Mouse (Mus musculus) testis, postnatal 10 days (tissue): ENCODE measurements around the gene Pcsk6.

Experiments used
- DNase-seq: peaks from one replicate; pipeline ENCODE4 v3.0.0; 2021; ENCODE audit warnings: low spot score

Gene Pcsk6

DNA sequence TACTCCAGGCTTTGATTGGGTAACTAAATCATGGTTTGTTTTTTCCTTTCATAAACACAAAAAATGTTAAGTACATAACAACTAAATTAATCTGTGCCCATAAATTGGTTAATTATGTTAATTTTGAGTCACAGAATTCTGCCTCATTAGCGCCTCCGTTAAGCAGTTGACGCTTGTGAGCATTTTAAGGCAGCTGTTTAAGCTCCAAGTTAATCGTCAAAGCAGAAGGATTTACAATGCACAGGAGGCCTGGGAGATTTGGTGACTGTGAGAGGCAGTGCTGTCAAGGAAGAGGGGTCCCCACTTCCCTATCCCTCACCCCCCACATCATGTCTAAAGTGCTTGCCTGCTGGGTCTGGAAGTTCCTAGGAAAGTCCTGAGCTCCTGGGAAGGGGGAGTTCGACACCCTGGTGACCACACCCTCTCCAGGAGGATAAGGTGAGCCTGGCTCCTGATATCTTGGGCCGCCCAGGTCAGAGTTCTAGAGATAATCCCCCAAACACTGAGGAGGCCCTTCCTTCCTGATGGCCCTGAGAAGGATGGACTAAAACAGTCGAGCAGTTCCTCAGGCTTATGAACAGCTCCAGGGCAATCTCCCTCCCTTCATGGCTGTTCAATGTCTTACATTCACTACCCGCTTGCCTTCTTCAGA lies 83.9 kb downstream of the Pcsk6 start:
- DNase-seq = no peak

DNA sequence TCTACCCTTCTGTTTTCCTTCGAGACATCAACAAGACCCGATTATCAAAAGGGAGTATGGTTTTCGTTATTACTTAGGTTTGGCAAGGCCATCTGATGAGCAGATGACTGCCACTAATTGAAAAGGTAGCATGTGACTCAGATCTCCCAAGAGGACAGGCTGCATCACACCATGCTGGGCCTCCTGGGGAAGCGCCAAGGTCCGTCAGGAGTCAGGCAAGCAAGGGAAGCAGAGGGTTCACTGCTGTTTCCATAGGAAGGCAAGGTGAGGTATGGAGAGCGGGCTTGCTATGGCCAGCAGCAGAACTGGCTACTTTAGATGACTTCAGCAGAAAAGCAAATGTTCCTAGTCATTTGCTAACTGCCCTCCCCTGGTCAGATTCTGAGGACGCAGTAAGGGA lies 84.9 kb downstream of the Pcsk6 start:
- DNase-seq = no peak

DNA sequence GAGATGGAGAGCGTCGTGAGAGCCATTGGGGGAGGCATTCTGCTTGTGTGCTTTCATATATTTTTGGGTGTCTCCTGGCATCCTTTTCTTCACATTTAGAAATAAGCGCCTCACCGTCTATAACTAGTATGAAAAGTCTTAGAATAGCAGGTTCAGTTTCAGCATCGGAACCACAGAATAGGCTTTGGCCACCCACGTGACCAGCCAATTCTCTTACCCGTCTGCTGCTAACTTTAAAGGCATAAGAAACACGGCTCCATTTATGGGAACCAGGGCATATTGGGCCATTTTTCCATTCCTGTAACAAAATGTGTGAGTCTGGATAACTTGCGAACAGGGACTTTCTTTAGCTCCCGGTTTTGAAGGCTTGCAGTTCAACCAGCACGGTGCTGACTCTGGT lies 87.4 kb downstream of the Pcsk6 start:
- DNase-seq = no peak

DNA sequence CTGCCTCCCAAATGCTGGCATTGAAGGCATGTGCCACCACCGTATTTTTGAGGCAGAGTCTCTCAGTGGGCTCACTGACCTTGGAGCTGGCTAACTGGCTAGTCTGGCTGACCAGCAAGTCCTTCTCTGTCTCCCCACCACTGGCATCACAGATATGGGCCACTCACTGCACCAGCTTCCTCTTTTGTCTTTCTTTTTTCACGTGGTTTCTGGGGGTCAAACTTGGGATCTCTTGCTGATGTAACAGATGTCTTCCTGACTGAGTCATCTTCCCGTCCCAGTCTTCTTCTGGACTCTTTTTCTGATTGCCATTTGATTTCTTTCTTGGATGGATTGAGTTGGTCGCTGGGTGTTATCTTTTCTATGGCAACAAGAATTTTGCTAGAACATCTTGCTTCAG lies 93.0 kb downstream of the Pcsk6 start:
- no peak for DNase-seq

DNA sequence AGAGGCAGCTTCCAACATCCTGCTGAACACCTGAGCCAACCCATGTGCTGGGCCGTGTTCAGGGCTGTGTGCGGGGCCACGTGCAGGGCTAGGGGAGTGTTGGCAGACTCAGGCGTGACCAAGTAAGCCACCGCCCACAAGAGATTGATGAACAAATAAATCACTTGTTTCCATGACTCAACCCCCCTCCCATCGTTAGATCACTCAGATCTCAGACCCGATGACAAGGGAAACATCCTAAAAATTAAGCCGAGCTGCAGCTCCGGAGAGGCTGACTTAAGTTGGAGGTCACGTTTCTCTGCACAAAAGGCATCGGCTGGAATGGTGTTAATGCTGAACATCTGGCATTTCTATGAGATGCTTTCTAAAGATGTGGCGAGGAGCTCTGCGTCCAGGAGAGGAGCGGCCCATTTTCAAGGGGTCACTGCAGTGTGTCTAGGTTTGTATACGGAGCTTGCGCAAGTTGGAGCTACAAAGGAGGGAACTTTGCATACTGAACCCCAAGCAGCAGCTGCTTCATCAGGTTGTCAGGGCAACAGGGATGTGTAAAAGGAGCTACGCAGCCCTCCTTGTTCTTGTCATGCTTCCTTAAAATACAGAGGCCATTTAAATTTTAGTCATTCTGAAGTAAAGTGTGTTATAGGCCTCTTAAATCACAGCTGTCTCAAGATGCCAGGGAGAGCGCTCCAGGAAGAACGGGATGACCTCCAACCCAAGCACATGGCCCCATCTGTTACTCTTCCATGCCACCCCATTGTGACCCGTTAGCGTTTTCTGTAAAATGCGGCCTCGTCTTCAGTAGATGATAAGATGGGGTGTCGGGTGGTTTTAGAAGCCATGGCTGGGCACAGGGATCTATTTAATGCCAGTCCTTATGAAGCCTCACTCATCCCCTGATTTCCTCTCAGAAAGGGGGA lies 94.0 kb downstream of the Pcsk6 start:
- no peak for DNase-seq

DNA sequence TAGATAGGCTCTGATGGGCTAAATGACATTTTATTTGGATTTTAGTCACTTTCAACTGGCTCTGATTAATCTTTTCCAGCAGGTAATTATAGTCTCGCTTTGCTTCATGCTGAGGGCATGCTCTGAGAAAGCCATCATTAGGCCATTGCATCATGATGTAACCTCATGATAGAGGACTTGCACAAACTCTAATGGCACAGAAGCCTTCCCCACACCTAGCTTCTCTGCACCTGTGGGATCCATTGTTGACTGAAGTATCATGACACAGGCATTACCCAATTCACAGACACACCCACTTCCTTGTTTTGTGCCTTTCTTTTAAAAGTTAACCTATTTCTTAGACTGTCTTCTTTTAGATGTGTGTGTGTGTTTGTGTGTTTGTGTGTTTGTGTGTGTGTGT lies 95.7 kb downstream of the Pcsk6 start:
- no peak for DNase-seq

DNA sequence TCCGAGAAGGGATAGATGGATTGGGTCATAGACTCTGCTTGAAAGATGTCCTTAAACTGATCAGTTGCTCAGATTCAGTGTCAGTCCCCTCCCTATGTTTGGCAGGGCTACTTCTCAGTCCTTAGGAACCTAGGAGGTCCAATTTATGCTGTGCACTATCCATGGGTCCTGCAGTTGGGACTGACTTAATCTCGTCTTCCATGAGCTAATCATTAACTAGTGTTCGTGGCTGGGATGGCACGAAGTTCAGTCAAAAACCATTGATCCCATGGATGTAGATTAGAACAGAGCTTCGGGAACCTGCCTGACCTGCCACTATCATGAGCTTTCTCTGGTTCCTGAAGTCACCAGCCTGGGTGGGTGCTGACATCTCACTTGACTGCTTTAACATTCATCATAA lies 96.6 kb downstream of the Pcsk6 start:
- DNase-seq = no peak

DNA sequence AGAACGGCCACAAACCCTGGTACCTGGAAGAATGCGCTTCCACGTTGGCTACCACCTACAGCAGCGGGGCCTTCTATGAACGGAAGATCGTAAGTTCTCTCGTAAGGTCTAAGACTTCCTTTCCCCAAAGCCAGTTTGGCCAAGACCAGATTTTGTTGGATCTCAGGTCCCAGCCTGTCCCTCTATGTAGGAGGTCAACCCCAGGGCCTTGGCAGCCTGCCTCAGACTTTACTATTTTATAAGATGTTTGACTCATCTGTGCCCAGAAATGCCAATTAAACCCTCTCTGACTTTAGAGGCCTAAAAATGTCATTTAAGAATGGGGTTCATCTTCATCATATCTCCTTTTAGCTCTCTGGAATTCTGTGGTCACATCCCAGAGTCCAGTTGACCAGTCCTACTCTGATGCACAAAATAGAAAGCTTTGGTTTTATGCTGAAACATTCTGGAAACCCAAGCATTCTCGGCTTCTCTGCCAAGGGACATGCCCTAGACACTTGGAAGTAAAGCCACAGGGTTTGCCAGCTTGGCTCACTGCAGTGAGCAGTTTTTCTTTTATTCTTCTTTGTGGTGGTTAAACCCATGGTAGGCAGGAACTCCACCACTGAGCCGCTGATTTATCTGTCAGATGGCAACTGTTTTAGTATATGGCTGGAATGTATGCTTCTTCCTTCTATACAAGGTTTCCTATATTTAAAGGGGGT lies 97.8 kb downstream of the Pcsk6 start:
- DNase-seq = no peak

DNA sequence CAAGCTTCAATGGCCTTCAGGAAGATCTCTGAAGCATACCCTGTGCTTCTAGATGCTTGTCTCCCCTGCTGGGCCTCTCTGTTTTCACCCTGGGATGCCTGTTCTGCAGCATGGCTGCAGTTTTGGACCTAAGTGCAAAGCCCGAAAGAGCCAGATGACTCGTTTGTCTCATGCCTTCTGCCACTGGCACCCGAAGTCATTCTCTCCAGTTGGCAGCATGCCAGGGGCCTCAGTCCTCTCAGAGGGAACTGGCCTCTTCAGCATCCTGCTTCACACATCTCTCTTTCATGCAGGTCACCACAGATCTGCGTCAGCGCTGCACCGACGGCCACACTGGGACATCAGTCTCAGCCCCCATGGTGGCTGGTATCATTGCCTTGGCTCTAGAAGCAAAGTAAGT lies 101.1 kb downstream of the Pcsk6 start:
- DNase-seq = no peak

DNA sequence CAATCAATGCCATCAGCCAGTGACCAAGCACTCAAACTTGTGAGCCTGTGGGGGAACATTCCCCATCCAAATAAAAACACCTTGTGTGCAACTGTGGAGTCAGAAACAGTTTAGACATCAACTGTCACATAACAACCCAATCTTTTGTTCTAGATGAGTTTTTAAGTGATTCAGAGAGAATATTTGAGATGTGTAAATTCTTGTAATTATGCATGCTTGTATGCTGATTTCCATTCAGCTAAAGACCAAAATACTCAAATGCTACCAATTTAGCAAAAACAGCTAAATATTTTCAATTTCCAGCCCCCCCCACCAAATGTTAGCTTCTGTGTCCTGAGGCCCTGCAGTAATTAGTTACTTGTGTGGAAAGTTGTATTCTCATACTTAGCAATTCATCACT lies 102.9 kb downstream of the Pcsk6 start:
- no peak for DNase-seq

DNA sequence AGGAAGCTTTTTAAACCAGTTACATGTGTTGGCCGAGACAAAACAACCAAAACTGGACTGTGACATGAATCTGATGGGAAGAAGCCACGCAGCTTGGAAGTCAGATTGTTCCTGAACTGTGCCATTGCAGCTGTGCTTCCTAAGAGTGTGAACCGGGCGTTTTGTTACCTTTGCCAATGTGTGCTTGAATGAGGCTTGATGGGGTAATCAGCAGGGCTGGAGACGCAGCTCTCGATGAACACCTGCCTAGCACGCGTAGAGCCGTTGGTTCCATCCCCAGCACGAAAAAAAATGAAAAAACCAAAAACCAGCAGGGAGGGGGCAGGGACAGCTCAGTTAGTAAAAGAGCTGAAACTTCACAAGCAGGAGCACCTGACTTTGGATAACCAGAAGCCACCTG lies 109.8 kb downstream of the Pcsk6 start:
- no peak for DNase-seq

DNA sequence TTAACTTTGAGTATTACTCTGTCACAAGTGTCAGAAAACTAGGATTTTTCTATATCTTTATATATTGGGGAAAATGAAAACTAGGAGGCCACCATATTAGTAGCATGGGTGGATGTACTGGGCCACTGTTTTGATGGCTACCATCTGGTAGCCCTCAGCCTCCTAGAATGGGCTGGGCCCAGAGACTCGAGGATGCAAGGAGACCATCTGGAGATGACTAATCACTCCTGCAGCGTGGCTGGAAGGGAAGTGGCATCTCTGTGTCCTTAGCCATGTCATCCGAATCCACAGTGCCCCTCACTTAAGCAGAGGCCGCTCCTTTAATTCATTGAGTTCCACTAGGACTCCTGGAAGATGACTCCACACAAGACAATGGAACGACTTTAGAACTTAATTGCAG lies 115.8 kb downstream of the Pcsk6 start:
- DNase-seq = no peak

DNA sequence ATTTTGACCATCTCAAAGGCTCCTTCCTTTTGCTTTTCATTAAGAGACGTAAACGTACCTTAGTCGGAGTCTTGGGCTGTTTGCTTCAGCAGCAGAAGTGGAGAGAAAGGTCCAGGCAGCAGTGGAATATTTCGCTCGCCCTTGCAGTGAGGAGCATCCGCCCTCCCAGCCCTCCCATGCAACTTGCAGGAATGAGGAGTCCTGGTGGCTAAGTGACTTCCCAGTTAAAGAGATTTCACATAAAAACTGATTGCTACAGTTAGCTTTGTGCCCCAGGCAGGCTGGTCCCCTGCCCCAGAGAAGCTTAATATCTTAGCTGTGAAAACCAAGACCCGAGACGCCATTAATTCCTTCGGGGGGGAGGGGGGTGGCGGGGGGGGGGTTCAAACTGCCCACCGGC lies 116.4 kb downstream of the Pcsk6 start:
- no peak for DNase-seq

DNA sequence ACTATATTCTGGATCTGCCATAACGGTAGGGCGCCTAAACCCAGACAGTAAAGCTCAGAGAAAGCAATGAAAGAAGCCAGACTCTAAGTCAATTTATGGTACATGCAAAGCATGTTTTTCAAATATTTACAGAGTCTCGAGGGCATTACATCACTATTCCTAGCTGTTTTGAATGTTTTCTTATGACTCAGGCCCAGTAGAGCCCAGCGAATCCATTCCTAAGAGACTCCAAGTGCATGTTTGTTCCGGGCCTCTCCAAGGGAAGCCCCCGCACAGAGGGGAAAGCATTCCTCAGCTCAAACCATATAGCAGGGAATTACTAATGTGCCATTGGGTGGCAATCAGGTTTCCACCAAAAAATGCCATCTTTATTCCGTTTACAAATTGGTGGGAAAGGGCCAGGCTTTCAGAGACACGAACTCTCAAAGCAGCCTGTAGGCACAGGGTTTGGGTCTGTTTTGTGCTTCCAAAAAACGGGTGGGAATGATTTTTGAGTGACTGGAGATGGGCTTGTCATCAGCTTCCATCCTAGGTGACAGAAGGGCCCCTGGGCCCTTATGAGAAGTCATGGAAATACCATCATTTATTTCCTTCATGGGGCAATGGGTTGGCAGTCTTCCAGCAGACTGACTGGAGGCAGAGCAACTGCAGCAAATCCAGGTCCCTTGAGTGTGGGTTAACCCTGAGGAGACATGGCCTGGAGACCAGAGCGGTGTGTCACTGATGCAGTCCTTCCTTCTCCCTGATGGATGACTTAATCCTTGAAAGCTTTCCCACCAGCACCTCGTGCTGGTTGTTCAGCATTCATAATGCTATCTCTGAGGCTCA lies 117.7 kb downstream of the Pcsk6 start:
- DNase-seq = no peak

DNA sequence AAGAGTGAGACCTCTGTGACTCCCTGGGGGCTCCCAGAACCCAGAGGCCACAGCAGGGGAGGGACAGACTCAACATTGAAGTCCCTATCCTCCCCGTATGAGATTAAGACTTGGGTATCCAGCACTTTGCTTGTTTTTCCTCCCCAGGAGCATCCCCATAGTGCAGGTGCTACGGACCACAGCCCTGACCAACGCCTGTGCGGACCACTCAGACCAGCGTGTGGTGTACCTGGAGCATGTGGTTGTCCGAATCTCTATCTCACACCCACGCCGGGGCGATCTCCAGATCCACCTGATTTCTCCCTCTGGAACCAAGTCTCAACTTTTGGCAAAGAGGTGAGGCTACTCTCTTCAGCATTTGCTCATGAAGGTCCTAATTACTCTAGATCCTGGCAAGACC lies 118.5 kb downstream of the Pcsk6 start:
- DNase-seq = no peak

DNA sequence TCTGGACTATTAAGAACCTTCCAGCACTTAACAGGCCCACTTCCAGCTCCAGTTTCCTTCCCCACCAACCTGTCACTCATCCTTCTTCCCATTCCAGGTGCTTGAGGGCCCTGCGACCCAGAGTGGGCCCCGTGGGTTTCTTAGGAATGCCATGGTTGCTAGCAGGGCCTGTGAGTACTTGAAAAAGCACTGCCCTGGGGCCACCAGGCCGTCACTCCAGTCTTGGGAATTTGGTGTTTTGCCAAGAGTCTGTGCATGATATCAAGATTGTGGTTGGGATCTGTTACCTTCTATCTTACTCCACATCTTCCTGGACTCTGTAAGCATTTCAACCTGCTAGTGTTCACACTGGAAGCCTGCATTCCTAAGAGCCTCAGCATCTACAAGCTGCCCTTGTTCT lies 120.5 kb downstream of the Pcsk6 start:
- DNase-seq = no peak

DNA sequence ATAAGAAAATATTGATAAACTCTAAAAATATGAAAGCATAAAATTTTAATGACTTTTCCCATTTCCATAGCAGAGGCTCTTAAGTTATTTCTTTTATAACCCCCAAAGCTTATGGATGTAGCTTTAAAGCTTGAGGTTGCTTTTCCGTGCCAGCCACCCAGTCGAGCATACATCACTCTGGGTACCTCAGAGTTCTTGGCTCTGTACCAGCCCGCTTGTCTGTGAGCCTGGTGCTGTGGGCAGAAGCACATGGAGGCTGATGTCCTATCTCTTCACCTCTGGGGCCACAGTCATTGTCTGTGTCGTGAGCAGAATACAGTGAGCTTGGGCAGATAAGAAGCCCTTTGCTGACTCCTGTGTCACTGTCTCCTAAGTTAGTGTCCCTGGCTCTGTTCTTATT lies 126.7 kb downstream of the Pcsk6 start:
- no peak for DNase-seq

DNA sequence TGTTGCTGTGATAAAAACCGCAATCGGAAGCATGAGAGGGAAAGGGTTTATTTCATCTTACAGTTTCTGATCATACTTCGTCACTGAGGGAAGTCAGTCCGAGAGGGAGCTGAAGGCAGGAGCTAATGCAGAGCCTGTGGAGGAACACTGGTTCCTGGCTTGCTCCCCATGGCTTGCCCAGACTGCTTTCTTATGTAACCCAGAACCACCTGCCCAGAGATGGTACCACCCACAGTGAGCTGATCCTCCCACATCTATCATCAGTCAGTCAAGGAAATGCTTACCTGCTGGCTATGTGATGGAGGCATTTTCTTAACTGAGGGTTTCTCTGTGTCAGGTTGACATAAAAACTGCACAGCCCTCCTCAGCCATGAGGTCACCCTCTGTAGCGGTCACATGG lies 127.2 kb downstream of the Pcsk6 start:
- DNase-seq = no peak

DNA sequence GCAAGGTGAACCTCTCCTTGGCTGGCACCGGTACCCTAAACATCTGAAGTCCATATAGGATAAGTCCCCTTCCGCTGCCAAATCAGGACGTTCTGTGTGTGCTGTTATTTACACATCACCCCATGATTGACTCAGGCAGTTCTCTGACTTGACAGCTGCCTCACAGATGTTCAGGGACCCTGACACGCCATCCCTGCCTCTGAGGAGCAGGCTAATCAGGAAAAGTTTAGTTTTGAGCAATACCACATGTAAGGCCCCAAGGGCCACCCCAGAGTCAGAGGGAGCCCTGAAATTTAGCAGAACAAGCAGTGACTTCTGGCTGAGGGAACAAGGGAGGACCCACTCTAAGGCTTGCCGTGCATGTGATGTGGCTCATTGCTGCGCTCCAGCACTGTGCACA lies 130.8 kb downstream of the Pcsk6 start:
- no peak for DNase-seq

DNA sequence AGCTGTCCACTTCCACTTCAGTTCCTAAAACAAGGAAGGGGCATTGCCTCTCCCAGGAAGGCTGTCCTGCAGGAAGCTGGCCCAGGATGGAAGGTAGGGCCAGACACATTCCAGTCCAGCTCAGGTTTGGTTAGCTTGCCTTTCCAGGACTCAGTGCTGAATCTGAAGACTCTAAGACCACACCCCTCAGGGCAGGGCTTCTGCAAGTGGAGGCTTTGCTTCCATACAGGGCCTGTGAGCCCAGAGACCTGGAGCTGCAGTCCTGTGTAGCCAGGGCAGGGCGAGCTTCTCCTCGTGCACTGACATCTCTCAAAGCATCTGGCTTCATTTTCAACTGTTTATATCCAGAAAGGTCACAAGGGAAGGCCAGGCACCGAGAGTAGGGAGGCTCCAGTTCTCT lies 131.9 kb downstream of the Pcsk6 start:
- DNase-seq = no peak

DNA sequence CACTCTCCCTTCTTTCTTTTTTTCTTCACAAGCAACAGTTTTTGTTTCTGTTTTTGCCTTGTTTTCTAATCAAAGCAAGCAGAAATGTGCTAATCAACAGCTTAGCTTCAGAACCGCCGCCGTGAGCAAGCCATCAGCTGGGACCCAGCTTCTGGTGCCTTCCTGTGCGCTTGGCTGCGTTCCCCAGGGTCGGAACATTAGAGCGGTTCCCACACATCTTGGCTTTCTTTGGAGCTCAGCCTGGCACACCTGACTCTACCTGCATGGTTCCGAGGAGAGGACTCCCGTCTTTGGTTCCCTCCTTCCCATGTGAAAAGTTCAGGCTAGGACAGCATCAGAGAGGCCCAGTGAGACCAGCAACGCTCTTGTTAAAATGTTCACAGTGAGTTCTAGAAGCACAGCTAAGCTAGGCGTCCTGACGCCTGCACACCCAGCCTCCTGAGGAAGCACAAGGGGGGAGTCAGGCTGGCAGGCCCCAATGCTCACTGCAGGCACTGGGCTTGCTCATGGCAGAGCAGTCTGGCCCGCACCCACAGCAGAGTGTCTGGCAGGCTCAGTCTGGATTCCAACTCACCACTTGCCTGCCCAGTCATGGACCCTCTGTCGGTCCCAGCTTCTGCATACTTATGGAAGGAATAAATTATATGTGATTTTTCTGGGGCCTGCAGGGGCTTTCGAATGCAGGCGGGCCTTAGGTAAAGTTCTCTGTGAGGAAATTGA lies 139.7 kb downstream of the Pcsk6 start:
- DNase-seq = no peak

DNA sequence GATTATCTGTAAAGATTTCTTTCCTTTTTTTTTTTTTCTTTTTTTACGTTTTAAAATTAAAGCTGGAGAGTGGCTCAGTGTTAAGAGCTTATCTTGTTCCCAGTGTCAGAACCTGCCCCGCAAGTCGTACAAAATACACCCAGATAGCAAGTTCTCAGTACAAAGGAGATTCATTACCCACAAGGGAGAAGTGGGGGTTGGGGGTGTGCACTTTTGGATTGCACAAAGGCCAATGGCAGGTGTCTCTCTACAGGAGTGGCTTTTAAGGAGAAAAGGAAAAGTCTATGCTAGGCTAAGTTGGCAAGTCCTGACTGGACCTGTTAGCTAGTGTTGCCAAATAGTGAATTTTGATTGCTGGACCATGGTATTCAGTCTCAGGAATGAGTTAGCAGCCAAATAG lies 140.3 kb downstream of the Pcsk6 start:
- DNase-seq = no peak
